Mouse (Mus musculus) embryonic fibroblast, embryonic 13.5 days (primary cell): Measurements from ENCODE around the gene S100pbp.
"Not testable (repeated sequence)": the region's sequence is repeated elsewhere in the genome, so short reads cannot be mapped to it uniquely, and the experiment has no call there.

ENCODE experiments used
- CTCF ChIP-seq: IDR thresholded peaks from 2 replicates; pipeline ENCODE4 v1.5.1; 2011; ENCODE audit warnings: mild to moderate bottlenecking, control low read depth, low read length, moderate library complexity, borderline replicate concordance; ENCODE audit not compliant: insufficient read depth
- POLR2A ChIP-seq: IDR thresholded peaks from 2 replicates; pipeline ENCODE4 v1.6.1; 2011; ENCODE audit warnings: low read depth, mild to moderate bottlenecking, control low read depth, low read length, moderate library complexity

DNA sequence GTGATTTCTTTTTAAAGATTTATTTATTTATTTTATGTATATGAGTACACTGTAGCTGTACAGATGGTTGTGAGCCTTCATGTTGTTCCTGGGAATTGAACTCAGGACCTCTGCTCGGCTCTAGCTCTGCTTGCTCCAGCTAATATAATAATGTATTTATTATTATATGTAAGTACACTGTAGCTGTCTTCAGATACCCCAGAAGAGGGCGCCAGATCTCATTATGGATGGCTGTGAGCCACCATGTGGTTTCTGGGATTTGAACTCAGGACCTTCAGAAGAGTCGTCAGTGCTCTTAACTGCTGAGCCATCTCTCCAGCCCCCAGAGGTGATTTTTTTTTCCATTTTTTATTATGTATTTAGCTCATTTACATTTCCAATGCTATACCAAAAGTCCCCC is 23.0 kb upstream of the S100pbp start:
- TF ChIP-seq CTCF, POLR2A: not testable (repeated sequence)
